Mouse (Mus musculus) midbrain, embryonic 12.5 days (tissue): ENCODE results near the gene Tmem253. TPM values are rescaled to one million over a fixed set of nuclear protein-coding genes. Genes with fewer than 3 reads are reported as not detected.

Experiments
- ATAC-seq: fragments of 200-750 bp; cut with Nextera tagmentation; 2 replicates; pipeline ENCODE4 v1.8.0; 2017; ENCODE audit warnings: low read depth, moderate TSS enrichment, moderate library complexity; ENCODE audit not compliant: low FRiP score
- H3K27ac ChIP-seq: fragments of 300-500 bp; sonication (generic); replicated peaks from 2 replicates; pipeline ENCODE4 v1.5.1; 2016; ENCODE audit warnings: mild to moderate bottlenecking
- H3K27me3 ChIP-seq: fragments of 300-500 bp; sonication (generic); 2 replicates; pipeline ENCODE4 v1.6.1; 2016; ENCODE audit warnings: mild to moderate bottlenecking
- H3K36me3 ChIP-seq: fragments of 300-500 bp; sonication (generic); 2 replicates; pipeline ENCODE4 v1.6.1; 2016
- H3K4me1 ChIP-seq: fragments of 300-500 bp; sonication (generic); 2 replicates; pipeline ENCODE4 v1.6.1; 2016
- H3K4me2 ChIP-seq: fragments of 300-500 bp; sonication (generic); replicated peaks from 2 replicates; pipeline ENCODE4 v1.6.1; 2016; ENCODE audit warnings: mild to moderate bottlenecking, moderate library complexity
- H3K4me3 ChIP-seq: fragments of 300-500 bp; sonication (generic); 2 replicates; pipeline ENCODE4 v1.5.1; 2016; ENCODE audit warnings: mild to moderate bottlenecking
- H3K9ac ChIP-seq: fragments of 300-500 bp; sonication (generic); replicated peaks from 2 replicates; pipeline ENCODE4 v1.6.1; 2016; ENCODE audit warnings: mild to moderate bottlenecking, moderate library complexity
- H3K9me3 ChIP-seq: fragments of 300-500 bp; sonication (generic); 2 replicates; pipeline ENCODE4 v1.6.1; 2016; ENCODE audit warnings: mild to moderate bottlenecking
- WGBS: fragments of 180-500 bp; shearing (Covaris S2); methylation state at CpG from one replicate; pipeline ENCODE4 v1.1.7; 2016; 5-methylcytosine and 5-hydroxymethylcytosine counted together
- polyA plus RNA-seq: library from polyadenylated mRNA; unstranded; fragments of >200 nt; fragmentation: Nextera tagmentation; extraction: Ambion mirVana; gene quantifications from 2 replicates; pipeline ENCODE4 v1.2.1, GENCODE M21; 2016

Gene Tmem253
- polyA plus RNA-seq, 1 experiment from 2014 or later = 1.0 TPM

DNA sequence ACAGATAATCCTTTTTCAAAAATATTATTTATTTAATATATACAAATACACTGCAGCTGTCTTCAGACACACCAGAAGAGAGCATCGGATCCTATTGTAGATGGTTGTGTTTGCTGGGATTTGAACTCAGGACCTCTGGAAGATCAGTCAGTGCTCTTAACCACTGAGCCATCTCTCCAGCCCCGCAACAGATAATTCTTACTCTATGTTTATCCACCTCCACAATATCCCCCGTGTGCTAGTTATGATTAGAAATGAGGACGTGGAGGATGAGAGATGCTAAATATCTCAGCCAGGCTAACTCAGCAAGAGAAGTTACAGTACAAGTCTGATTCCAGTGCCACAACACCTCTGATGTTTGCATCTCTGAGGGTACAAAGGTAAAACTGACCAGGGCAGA lies 21.0 kb upstream of the Tmem253 start:
- no peak overlapping the region for H3K9ac ChIP-seq
- peaks cover 95% of the 10 kb centered on the region for H3K36me3 ChIP-seq
- no peak overlapping the region for H3K4me3 ChIP-seq
- no peak overlapping the region for H3K27ac ChIP-seq
- no peak for ATAC-seq
- WGBS = 96% methylated on average over 4 of the region's 4 CpGs
- H3K27me3 ChIP-seq = 0 out of 2 replicates have a peak, but pooled peaks cover 3% of the 10 kb centered on the region
- H3K4me1 ChIP-seq = peaks cover 9% of the 10 kb centered on the region; the same call in 1 of the 2 replicates
- no peak overlapping the region for H3K4me2 ChIP-seq
- no peaks in the 10 kb centered on the region for H3K9me3 ChIP-seq

DNA sequence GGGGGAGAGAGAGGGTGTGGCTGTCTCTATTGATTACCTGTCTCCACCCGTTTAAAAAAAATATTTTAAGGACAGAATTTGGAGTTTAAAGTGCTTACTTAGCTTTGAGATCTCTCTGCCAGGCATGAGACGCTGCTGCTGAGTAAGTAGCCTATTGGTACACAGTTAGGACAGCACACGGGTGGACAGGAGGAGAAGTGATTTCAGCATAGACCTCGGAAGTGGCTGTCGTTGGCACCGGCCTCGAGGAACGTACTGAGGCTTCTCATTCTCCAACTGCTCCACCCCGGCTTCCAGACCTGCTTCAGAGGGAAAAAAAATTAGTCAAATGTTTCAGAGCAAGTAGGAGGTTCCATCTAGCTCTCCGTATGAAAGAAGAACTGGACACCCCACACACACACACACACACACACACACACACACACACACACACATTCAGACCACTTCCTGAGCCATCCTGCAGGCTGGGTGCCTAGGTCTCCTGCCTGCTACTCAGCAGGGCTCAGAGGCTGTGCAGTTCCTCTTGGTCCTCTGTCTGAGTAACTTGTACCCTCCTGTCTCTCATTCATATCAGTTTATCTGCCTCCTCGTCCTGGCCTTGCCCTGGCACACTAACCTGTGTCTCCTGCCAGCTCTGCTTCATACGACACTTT lies 20.1 kb upstream of the Tmem253 start:
- Histone ChIP-seq H3K4me3 (no peak overlapping the region), H3K4me2 (no peak overlapping the region), H3K27me3 (0 out of 2 replicates have a peak, but pooled peaks cover 3% of the 10 kb centered on the region), H3K36me3 (peaks cover 95% of the 10 kb centered on the region), H3K27ac (no peak overlapping the region), H3K9me3 (no peaks in the 10 kb centered on the region), H3K9ac (no peak overlapping the region), H3K4me1 (0 out of 2 replicates have a peak, but pooled peaks cover 5% of the 10 kb centered on the region)
- ATAC-seq = no peak
- 93% methylated on average over 12 of the region's 12 CpGs for WGBS

DNA sequence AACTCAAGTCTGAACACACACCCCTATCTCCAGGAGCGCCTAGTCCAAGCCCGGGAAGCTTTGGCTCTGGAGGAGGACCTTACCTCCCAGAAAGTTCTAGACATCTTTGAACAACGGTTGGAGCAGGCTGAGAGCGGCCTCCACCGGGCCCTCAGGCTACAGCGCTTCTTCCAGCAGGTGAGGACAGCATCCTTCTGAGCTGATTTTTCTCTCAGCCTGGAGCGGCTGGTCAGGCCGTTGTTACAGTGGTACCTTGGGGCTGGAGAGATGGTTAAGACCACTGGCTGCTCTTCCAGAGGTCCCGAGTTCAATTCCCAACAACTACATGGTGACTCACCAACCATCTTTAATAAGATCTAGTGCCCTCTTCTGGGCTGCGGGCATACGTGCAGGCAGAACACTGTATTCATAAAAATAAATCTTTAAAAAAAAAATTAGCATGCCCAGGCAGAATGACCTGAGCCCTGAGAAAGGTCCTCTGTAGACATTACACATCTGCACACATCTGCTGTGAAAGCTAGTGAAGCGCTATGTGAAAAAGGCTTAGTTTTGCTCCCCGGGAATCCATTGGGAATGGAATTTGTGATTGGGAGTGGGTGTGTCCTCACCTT lies 19.1 kb upstream of the Tmem253 start:
- Histone ChIP-seq H3K9ac (no peak overlapping the region), H3K4me2 (no peak overlapping the region), H3K9me3 (no peaks in the 10 kb centered on the region), H3K36me3 (peaks cover 93% of the 10 kb centered on the region), H3K27ac (no peak overlapping the region; the same call in 1 of the 2 replicates), H3K27me3 (0 out of 2 replicates have a peak, but pooled peaks cover 3% of the 10 kb centered on the region), H3K4me1 (0 out of 2 replicates have a peak, but pooled peaks cover 5% of the 10 kb centered on the region), H3K4me3 (no peak overlapping the region)
- no peak for ATAC-seq
- WGBS = 89% methylated on average over 13 of the region's 13 CpGs

DNA sequence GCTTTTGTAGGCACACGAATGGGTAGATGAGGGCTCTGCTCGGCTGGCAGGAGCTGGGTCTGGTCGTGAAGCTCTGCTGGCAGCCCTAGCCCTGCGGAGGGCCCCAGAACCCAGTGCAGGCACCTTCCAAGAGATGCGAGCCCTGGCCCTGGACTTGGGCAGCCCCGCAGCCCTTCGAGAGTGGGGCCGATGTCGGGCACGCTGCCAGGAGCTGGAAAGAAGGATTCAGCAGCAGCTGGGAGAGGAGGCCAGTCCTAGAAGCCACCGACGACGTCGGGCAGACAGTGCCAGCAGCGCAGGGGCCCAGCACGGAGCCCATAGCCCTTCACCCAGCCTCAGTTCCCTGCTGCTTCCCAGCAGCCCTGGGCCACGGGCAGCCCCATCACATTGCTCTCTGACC lies 18.6 kb upstream of the Tmem253 start:
- Histone ChIP-seq H3K27me3 (0 out of 2 replicates have a peak, but pooled peaks cover 3% of the 10 kb centered on the region), H3K9me3 (no peaks in the 10 kb centered on the region), H3K36me3 (peaks cover 90% of the 10 kb centered on the region), H3K4me3 (no peak overlapping the region), H3K9ac (no peak overlapping the region), H3K4me1 (0 out of 2 replicates have a peak, but pooled peaks cover 5% of the 10 kb centered on the region), H3K4me2 (no peak overlapping the region), H3K27ac (no peak overlapping the region; the same call in 1 of the 2 replicates)
- peak; percentile 14; the same call in 1 of the 2 replicates for ATAC-seq
- WGBS = 71% methylated on average over 17 of the region's 17 CpGs

DNA sequence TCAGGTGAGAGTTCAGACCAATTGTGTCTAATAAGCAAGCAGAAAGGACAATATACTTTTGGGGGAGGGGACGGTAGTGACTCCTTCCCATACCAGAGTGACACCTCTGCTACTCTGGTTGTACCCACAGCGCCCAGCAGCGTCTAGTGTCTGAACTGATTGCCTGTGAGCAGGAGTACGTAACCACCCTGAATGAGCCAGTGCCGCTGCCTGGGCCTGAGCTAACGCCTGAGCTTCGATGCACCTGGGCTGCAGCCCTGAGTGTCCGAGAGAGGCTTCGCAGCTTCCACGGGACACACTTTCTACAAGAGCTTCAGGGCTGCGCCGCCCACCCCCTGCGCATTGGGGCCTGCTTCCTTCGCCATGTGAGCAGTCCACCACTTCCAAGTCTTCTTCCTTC lies 18.0 kb upstream of the Tmem253 start:
- Histone ChIP-seq H3K4me1 (0 out of 2 replicates have a peak, but pooled peaks cover 5% of the 10 kb centered on the region), H3K27me3 (0 out of 2 replicates have a peak, but pooled peaks cover 3% of the 10 kb centered on the region), H3K4me2 (no peak overlapping the region), H3K27ac (no peak overlapping the region), H3K4me3 (no peak overlapping the region), H3K9me3 (no peaks in the 10 kb centered on the region), H3K9ac (no peak overlapping the region), H3K36me3 (peaks cover 90% of the 10 kb centered on the region)
- 90% methylated on average over 14 of the region's 14 CpGs for WGBS
- ATAC-seq = no peak

DNA sequence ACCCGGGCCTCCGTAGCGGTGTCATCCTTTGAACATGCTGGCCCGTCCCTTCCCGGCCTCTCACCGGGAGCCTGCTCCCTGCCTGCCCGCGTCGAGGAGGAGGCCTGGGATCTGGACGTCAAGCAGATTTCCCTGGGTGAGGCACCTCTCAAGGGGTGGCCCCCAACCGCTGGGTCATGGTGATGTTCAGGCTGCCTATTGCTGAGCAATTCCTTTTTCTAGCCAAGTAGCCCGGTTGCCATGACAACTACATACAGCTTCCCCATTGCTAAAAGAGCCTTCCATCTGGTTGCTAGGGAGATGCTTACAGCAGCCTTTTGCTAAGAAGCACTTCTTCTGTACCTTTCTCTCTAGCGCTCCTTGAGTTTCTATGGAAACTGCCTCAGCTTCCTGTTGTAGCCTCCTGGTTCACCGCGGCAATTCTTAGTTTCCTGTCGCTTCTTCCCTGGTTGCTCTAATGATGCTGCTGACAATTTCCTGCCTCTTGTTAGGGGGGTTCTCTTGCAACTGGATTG lies 11.4 kb upstream of the Tmem253 start:
- Histone ChIP-seq H3K4me1 (peaks cover 55% of the 10 kb centered on the region), H3K27ac (peak overlapping the region; percentile 90), H3K36me3 (peaks cover 77% of the 10 kb centered on the region), H3K9me3 (no peaks in the 10 kb centered on the region), H3K27me3 (no peaks in the 10 kb centered on the region), H3K9ac (peak overlapping the region; percentile 39), H3K4me3 (peak overlapping the region; percentile 20; the same call in 1 of the 2 replicates), H3K4me2 (peak overlapping the region; percentile 48)
- peak; percentile 81 for ATAC-seq
- WGBS = 9% methylated on average over 16 of the region's 16 CpGs

DNA sequence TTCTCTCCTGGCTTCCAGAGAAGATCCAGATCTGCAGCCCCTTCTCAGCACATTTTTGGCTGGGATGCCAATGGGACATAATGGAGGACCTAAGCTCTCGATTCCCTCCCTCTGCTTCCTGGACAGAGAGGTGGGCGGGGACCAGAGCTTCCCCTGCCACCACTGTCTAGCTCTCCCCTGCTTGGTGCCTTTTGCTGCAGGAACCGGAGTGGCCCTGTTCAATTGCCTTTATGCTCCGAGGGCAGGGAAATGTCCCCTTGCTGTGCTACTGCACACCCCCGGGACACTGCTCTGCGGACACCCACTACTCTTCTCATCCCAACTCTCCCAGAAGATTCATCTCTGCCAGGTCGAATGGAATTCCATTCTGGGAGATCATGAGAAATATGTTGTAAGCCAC lies 10.3 kb upstream of the Tmem253 start:
- Histone ChIP-seq H3K4me1 (peaks cover 66% of the 10 kb centered on the region), H3K27me3 (no peaks in the 10 kb centered on the region), H3K9ac (peak overlapping the region; percentile 3; the same call in 1 of the 2 replicates), H3K4me3 (no peak overlapping the region), H3K27ac (peak overlapping the region; percentile 90), H3K9me3 (no peaks in the 10 kb centered on the region), H3K4me2 (no peak overlapping the region), H3K36me3 (peaks cover 73% of the 10 kb centered on the region)
- ATAC-seq = no peak
- WGBS = 67% methylated on average over 7 of the region's 7 CpGs

DNA sequence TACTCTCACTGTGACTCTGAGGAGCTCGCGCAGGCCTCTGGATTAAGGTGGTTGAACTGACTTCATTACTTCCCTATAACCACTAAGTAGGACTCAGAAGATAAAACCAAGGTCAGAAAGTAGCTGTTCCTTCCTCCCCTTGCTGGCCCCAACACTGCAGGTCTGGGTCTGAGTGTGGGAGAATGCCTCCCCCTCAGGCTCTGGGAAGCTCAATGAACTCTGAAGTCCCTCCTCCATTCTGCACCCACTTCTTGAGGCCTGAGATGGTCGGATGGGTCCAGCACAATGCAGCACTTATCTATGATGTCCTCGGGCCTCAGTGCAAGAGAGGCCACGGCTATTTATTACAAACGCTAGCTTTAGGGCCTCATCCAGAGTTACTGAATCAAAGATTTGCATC lies 9.8 kb upstream of the Tmem253 start:
- no peaks in the 10 kb centered on the region for H3K27me3 ChIP-seq
- no peak for ATAC-seq
- no peak overlapping the region for H3K9ac ChIP-seq
- H3K4me2 ChIP-seq = no peak overlapping the region
- peaks cover 67% of the 10 kb centered on the region for H3K4me1 ChIP-seq
- H3K4me3 ChIP-seq = no peak overlapping the region
- no peaks in the 10 kb centered on the region for H3K9me3 ChIP-seq
- H3K36me3 ChIP-seq = peaks cover 68% of the 10 kb centered on the region
- WGBS = 85% methylated on average over 6 of the region's 6 CpGs
- 0 out of 2 replicates have a peak overlapping the region, but pooled peaks have one; percentile 0 for H3K27ac ChIP-seq

DNA sequence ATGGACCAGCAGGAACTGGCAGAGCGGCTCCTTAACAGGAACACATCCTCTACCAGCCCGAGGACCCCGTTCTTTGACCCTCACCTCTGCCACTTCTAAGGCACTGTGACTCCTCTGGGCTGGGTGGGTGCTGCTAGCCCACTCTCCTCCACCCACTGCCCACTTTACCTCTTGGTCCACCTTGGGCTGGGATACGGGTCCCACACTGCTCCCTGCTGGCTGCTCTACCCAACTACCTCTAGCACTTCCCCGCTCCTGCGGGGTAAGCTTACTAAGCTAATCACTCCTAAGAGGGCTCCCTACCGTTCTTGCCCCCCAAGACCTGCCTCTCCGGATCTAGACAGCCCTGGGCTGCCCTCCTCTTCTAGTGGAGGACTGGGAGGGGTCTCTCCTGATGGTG lies 9.2 kb upstream of the Tmem253 start:
- WGBS = 75% methylated on average over 8 of the region's 8 CpGs
- H3K27me3 ChIP-seq = no peaks in the 10 kb centered on the region
- no peak overlapping the region for H3K4me3 ChIP-seq
- no peak overlapping the region for H3K27ac ChIP-seq
- H3K9ac ChIP-seq = no peak overlapping the region
- no peak overlapping the region for H3K4me2 ChIP-seq
- no peak for ATAC-seq
- peaks cover 72% of the 10 kb centered on the region for H3K4me1 ChIP-seq
- H3K9me3 ChIP-seq = no peaks in the 10 kb centered on the region
- H3K36me3 ChIP-seq = peaks cover 63% of the 10 kb centered on the region

DNA sequence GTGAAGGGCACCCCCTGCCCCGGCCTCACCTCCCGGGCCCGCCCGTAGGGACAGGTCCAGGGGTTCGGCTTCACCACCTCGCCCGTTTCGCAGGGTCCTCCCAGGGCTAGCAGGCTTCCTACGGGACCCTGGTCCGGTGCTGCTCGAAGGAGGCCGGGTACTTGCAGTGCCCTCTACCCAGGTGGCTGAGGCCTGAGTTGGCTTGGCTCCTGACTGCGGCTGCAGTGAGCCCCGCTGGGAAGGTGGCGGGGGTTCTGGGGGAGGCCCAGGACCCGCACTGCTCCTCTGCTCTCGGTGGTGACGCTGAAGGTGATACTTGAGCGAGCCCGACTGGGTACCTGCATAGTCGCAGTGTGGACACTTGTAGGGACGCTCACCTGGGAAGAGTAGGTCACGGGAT lies 8.7 kb upstream of the Tmem253 start:
- Histone ChIP-seq H3K27ac (no peak overlapping the region), H3K9me3 (no peaks in the 10 kb centered on the region), H3K4me3 (no peak overlapping the region), H3K36me3 (peaks cover 62% of the 10 kb centered on the region), H3K9ac (no peak overlapping the region), H3K4me1 (peaks cover 78% of the 10 kb centered on the region), H3K27me3 (no peaks in the 10 kb centered on the region), H3K4me2 (no peak overlapping the region)
- no peak for ATAC-seq
- 95% methylated on average over 23 of the region's 23 CpGs for WGBS

DNA sequence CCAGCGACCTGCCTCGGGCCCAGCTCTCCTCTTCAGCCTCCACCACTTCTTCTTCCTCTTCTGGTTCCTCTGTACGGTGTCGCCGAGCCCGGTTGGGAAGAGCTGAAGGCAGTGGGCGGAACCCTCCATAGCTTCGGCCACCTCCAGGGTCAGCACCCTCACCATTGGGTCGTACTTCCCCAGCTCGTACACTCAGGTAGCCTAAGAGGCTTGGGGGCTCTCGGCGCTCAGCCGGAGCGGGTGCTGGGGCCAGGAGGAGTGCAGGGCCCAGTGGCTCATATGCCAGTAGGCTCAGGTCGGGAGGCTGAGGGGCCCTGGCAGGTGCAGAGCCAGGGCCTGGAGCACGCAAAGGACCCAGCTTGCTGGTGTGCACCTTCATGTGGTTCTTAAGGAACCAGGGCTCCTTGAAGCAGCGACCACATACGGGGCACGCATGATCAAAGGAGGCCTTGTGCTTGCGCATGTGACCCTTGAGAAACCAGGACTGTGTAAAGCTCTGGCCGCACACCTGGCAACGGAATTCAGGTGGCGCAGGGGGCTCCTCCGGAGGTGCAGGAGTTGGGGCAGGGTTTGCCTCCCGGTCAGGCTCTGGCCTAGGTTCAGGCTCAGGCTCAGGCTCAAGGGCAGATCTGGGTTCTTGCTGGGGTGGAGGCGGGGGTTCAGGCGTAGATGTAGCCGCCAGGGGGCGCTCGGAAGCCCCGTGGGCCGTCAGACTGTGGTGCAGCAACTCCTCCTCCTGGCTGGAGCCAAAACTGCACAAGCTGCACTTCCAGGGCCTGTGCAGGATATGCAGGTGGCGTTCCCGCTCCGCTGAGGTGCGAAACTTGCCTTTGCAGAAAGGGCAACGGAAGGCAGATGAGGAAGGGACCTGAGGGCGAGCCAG lies 6.9 kb upstream of the Tmem253 start:
- no peaks in the 10 kb centered on the region for H3K9me3 ChIP-seq
- peaks cover 89% of the 10 kb centered on the region for H3K4me1 ChIP-seq
- peak overlapping the region; percentile 67 for H3K9ac ChIP-seq
- peaks cover 44% of the 10 kb centered on the region for H3K36me3 ChIP-seq
- peak overlapping the region; percentile 100 for H3K27ac ChIP-seq
- peak overlapping the region; percentile 79 for H3K4me2 ChIP-seq
- WGBS = 50% methylated on average over 38 of the region's 38 CpGs
- peak overlapping the region; percentile 77 for H3K4me3 ChIP-seq
- ATAC-seq = peak; percentile 14; the same call in 1 of the 2 replicates
- H3K27me3 ChIP-seq = no peaks in the 10 kb centered on the region
